Mouse (Mus musculus): ENCODE results near the gene Tmem179. TPM values are rescaled to one million over a fixed set of nuclear protein-coding genes. Genes with fewer than 3 reads are reported as not detected.

Gene Tmem179
- polyA plus RNA-seq (2012; ENCODE audit: low replicate concordance): not detected in 2 replicates

DNA sequence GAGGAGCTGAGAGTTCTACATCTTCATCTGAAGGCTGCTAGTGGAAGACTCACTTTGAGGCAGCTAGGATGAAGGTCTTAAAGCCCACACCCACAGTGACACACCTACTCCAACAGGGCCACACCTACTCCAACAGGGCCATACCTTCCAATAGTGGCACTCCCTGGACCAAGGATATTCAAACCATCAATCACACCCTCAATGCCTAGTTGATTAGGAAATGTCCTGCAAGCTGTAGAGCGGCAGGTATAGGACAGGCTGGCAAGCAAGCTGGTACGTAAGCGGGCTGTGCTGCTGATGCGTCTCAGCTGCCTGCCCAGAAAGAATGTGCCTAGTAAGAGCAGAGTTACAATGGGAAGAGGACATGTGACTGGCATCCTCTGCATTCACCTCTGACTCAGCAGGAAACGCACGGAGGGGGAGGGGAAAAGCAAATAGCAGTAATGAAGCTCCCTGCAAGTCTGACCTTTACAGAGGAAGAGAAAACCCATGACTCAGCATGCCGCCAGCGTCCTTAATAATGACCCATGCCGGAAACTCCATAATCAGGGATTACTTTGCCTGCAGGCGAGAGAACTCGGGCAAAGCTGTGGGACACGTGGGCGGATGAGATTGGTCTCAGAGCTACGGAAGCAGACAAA lies at the start of gene Tmem179:
Gene Tmem179, minus strand, starts transcription at position 51 of the 641 bp plus-strand sequence.

GRCm38 (mm10) chr12:112489134-112489533 lies 27.4 kb downstream of the Tmem179 start, which contains the start of gene A530016L24Rik:
Gene A530016L24Rik, plus strand, starts transcription at chr12:112489448.

Other genes with a start within 250 kb of the Tmem179 start
- gene A530016L24Rik, start 27.3 kb downstream of the Tmem179 start, polyA plus RNA-seq (2012; ENCODE audit: low replicate concordance): not detected in 2 replicates
- gene Inf2, start 72.0 kb upstream of the Tmem179 start, polyA plus RNA-seq (2012; ENCODE audit: low replicate concordance): 61.9 and 159 TPM in 2 replicates
- 34.8 and 57.0 TPM in 2 replicates for gene Adssl1, start 103.3 kb upstream of the Tmem179 start, polyA plus RNA-seq (2012; ENCODE audit: low replicate concordance)
- 14.1 and 24.9 TPM in 2 replicates for gene Siva1, start 127.9 kb upstream of the Tmem179 start, polyA plus RNA-seq (2012; ENCODE audit: low replicate concordance)
- 241 and 387 TPM in 2 replicates for gene Akt1, start 158.1 kb upstream of the Tmem179 start, polyA plus RNA-seq (2012; ENCODE audit: low replicate concordance)
- 21.1 and 47.2 TPM in 2 replicates for gene Zbtb42, start 162.1 kb upstream of the Tmem179 start, polyA plus RNA-seq (2012; ENCODE audit: low replicate concordance)
- gene Cep170b, start 203.7 kb upstream of the Tmem179 start, polyA plus RNA-seq (2012; ENCODE audit: low replicate concordance): 9.9 and 19.5 TPM in 2 replicates
- gene Pld4, start 243.9 kb upstream of the Tmem179 start, polyA plus RNA-seq (2012; ENCODE audit: low replicate concordance): 197 and 291 TPM in 2 replicates

Data from hematopoietic multipotent progenitor cell, adult 10-12 weeks (in vitro differentiated cells).